Mouse (Mus musculus): ENCODE measurements around the gene Gclm. TPM values are rescaled to one million over a fixed set of nuclear protein-coding genes. Genes with fewer than 3 reads are reported as not detected.

Gclm gene
- total RNA-seq, 1 experiment from 2014 or later = 92.3 TPM

GRCm38 (mm10) chr3:122292300-122293222 is 47.2 kb downstream of the Gclm start:
- DNase-seq = peak; percentile 95

- peak; percentile 94 for DNase-seq
These were observed 48.0 kb downstream of the Gclm start for GRCm38 (mm10) chr3:122293223-122293953.

- peak; percentile 94 for DNase-seq
These were observed 48.8 kb downstream of the Gclm start, which contains the start of gene Bcar3 for GRCm38 (mm10) chr3:122293954-122294850. Gene Bcar3, plus strand, starts transcription at chr3:122294136.

GRCm38 (mm10) chr3:122295511-122295910 is 50.2 kb downstream of the Gclm start:
- DNase-seq = peak; percentile 82

GRCm38 (mm10) chr3:122296979-122297378 is 51.6 kb downstream of the Gclm start:
- peak; percentile 80 for DNase-seq

GRCm38 (mm10) chr3:122300983-122301919 is 55.9 kb downstream of the Gclm start:
- DNase-seq = peak; percentile 87

- DNase-seq = no peak
These were observed 59.2 kb downstream of the Gclm start for GRCm38 (mm10) chr3:122304560-122304959.

- DNase-seq = no peak
These were observed 62.7 kb downstream of the Gclm start for GRCm38 (mm10) chr3:122307894-122308671.

- DNase-seq = no peak
These were observed 63.6 kb downstream of the Gclm start for GRCm38 (mm10) chr3:122308981-122309380.

- DNase-seq = peak; percentile 91
These were observed 66.7 kb downstream of the Gclm start for GRCm38 (mm10) chr3:122312078-122312477.

- peak; percentile 62 for DNase-seq
These were observed 67.7 kb downstream of the Gclm start for GRCm38 (mm10) chr3:122312936-122313629.

GRCm38 (mm10) chr3:122313936-122314335 is 68.6 kb downstream of the Gclm start:
- DNase-seq = no peak

GRCm38 (mm10) chr3:122316621-122317020 is 71.3 kb downstream of the Gclm start:
- peak; percentile 15 for DNase-seq

GRCm38 (mm10) chr3:122317339-122317738 is 72.0 kb downstream of the Gclm start:
- peak; percentile 55 for DNase-seq

Small RNA genes lying within 50 kb of the gene (microRNA-seq; reads per million reads assigned to microRNA genes)
- gene Gm22903 = 0 reads per million in 2 experiments
- 22.6 to 38.8 reads per million in 2 experiments for gene Mir760

Other genes starting within 250 kb of the Gclm start
- gene Abca4, start 201.1 kb upstream of the Gclm start, total RNA-seq (2021) = 2.3 and 3.5 TPM in 2 replicates
- 42.9 and 44.7 TPM in 2 replicates for gene Dnttip2, start 28.8 kb downstream of the Gclm start, total RNA-seq (2021)
- 51.4 and 55.5 TPM in 2 replicates for gene Bcar3, start 48.6 kb downstream of the Gclm start, total RNA-seq (2021)